8 mouse cellular contexts compared by ENCODE assay signal in genomic region chr1:118935518-118935917, GRCm38 (mm10).
A peak's percentile ranks its signal among the peaks of the same experiment; 100 is the strongest.
DNase-seq lines count a peak whose midpoint lies in the region; ATAC-seq lines count a peak whose summit lies in the region.

No protein-coding gene starts in this region.

- no peaks in the 10 kb centered on the region for H3K9me3 ChIP-seq in heart, embryonic 10.5 days
- no peaks in the 10 kb centered on the region for H3K9me3 ChIP-seq in kidney, embryonic 14.5 days (ENCODE audit: control insufficient read depth, low read length)
- no peaks in the 10 kb centered on the region for H3K9me3 ChIP-seq in limb, embryonic 11.5 days (ENCODE audit: control insufficient read depth, low read length)

- 62% methylated on average over 6 of the region's 6 CpGs for WGBS in heart, embryonic 10.5 days
- WGBS in kidney, embryonic 14.5 days: 41% methylated on average over 6 of the region's 6 CpGs
- 51% methylated on average over 6 of the region's 6 CpGs for WGBS in limb, embryonic 11.5 days

- DNase-seq in heart, embryonic 10.5 days (ENCODE audit: low spot score): no peak
- no peak for DNase-seq in heart, adult 11 months
- DNase-seq in kidney, postnatal 10 days: peak; percentile 19
- DNase-seq in limb, embryonic 11.5 days (ENCODE audit: low spot score): no peak
- DNase-seq in right cerebral cortex, postnatal 10 days (ENCODE audit: low spot score in 2 of 2): no peak

- no peaks in the 10 kb centered on the region for H3K36me3 ChIP-seq in heart, embryonic 10.5 days
- H3K36me3 ChIP-seq in kidney, embryonic 14.5 days (ENCODE audit: control insufficient read depth, insufficient read depth, low read length): no peaks in the 10 kb centered on the region
- H3K36me3 ChIP-seq in limb, embryonic 11.5 days (ENCODE audit: control insufficient read depth, insufficient read depth, low read length): no peaks in the 10 kb centered on the region

- no peak overlapping the region for H3K4me3 ChIP-seq in heart, embryonic 10.5 days
- H3K4me3 ChIP-seq in kidney, embryonic 14.5 days (ENCODE audit: low read length): no peak overlapping the region
- H3K4me3 ChIP-seq in brown adipose tissue, adult 24 weeks (ENCODE audit: insufficient read depth, low read depth, low read length): no peak overlapping the region
- H3K4me3 ChIP-seq in limb, embryonic 11.5 days (ENCODE audit: low read depth, low read length): no peak overlapping the region

- no peaks in the 10 kb centered on the region for H3K27me3 ChIP-seq in heart, embryonic 10.5 days (ENCODE audit: insufficient read depth, poor library complexity, severe bottlenecking)
- no peaks in the 10 kb centered on the region for H3K27me3 ChIP-seq in kidney, embryonic 14.5 days (ENCODE audit: control insufficient read depth, insufficient read depth, low read length)
- no peaks in the 10 kb centered on the region for H3K27me3 ChIP-seq in limb, embryonic 11.5 days (ENCODE audit: control insufficient read depth, insufficient read depth, low read length)

- no peak overlapping the region for H3K9ac ChIP-seq in kidney, embryonic 14.5 days (ENCODE audit: low read depth, low read length)
- no peak overlapping the region for H3K9ac ChIP-seq in limb, embryonic 11.5 days (ENCODE audit: low read length)

- H3K4me2 ChIP-seq in kidney, embryonic 14.5 days (replicated peaks; ENCODE audit: low read depth, low read length): no peak overlapping the region
- no peak overlapping the region for H3K4me2 ChIP-seq in limb, embryonic 11.5 days (ENCODE audit: low read depth, severe bottlenecking)

- peaks cover 45% of the 10 kb centered on the region for H3K4me1 ChIP-seq in heart, embryonic 10.5 days
- peaks cover 13% of the 10 kb centered on the region for H3K4me1 ChIP-seq in kidney, embryonic 14.5 days (ENCODE audit: control insufficient read depth, insufficient read depth, low read length)
- peaks cover 23% of the 10 kb centered on the region for H3K4me1 ChIP-seq in brown adipose tissue, adult 24 weeks (ENCODE audit: control insufficient read depth, insufficient read depth, insufficient read length, low read length)
- peaks cover 37% of the 10 kb centered on the region for H3K4me1 ChIP-seq in limb, embryonic 11.5 days (ENCODE audit: control insufficient read depth, insufficient read depth, low read length)

- no peak for ATAC-seq in kidney, embryonic 14.5 days (ENCODE audit: low FRiP score, low TSS enrichment)
- no peak for ATAC-seq in limb, embryonic 11.5 days (ENCODE audit: insufficient number of reproducible peaks, low FRiP score, low TSS enrichment, low read depth)
- no peak for ATAC-seq in monocyte, adult 5-6 weeks (replicated peaks; ENCODE audit: insufficient number of reproducible peaks, low FRiP score, low TSS enrichment, poor library complexity, severe bottlenecking)

- H3K27ac ChIP-seq in heart, embryonic 10.5 days: peak overlapping the region; percentile 53; the same call in 1 of the 2 replicates
- no peak overlapping the region; the same call in 1 of the 2 replicates for H3K27ac ChIP-seq in kidney, embryonic 14.5 days (ENCODE audit: low read depth, low read length)
- H3K27ac ChIP-seq in brown adipose tissue, adult 24 weeks (replicated peaks; ENCODE audit: low read depth, low read length): peak overlapping the region; percentile 86
- 0 out of 2 replicates have a peak overlapping the region, but pooled peaks have one; percentile 54 for H3K27ac ChIP-seq in limb, embryonic 11.5 days (replicated peaks; ENCODE audit: low read depth, low read length)
